Mouse (Mus musculus) CD8-positive naive resting alpha-beta T cell, adult 2 months (primary cell): Measurements from ENCODE around the gene E2f8.
A peak's percentile ranks its signal among the peaks of the same experiment; 100 is the strongest.

Experiments used
- DNase-seq, 2 experiments: peaks; one replicate each; pipeline ENCODE4 v3.0.0; 2022; ENCODE audit warnings: low read depth in 2 of 2, low spot score in 2 of 2

E2f8 gene

DNA sequence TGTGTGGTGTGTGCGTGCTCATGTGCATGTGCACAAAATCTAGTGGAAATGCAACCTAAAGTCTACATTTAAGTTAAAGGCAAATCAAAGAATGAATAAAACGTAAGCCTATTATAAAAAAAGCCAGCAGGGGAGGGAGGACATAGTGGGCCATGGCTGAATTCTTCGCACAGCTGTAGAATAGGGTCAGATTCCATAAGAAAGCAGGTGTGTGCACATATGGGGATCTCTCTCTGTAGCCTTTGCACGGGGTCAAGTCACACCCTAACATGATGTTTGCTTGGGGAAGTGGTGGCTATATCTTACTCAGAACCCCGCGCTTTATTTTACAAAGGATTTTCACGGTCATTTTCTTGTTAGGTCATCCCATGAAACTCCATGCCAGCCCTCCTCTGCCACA lies 11.7 kb upstream of the E2f8 start:
- DNase-seq, result no peak

GRCm38 (mm10) chr7:48891029-48891428 lies 9.6 kb upstream of the E2f8 start:
- no peak for DNase-seq

DNA sequence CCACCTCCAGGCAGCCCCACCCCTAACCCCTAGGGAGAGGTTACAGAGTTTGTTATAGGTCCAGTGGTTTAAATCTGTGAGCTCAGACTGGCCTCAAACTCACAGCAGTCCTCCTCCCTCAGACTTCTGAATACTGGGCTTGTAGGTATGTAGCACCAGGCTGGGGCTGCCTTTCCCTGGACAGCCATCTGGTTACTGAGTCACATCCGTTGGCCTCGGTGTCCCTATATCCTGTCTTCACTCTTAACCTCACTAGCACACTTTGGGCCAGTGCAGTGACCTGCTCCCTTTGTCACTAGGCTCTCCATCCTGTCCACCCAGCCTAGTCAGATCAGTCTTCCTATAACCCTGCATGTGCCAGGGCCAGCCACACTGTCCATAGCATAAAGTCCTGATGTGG lies 7.4 kb upstream of the E2f8 start:
- DNase-seq, result no peak

DNA sequence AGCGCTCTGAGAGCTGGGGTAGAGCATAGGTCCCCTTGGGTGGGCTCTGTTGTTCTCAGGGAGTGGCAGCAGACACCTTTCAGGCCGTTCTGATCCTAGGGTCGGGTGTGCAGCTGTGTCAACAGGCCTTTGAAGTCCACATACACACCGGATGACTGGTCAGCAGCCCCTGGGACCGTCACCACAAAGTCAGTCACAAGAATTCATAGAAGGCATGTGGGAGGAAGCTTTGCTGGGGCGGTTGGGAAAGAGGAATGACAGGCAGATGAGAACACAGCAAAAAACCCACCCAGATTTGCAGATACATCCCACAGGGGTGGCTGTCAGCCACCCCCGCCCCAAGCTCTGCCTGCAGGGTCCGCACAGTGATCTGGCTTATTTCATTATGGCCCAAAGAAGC lies 6.6 kb upstream of the E2f8 start:
- no peak for DNase-seq

- no peak for DNase-seq
Observed at GRCm38 (mm10) chr7:48884266-48884611, 2.8 kb upstream of the E2f8 start.

DNA sequence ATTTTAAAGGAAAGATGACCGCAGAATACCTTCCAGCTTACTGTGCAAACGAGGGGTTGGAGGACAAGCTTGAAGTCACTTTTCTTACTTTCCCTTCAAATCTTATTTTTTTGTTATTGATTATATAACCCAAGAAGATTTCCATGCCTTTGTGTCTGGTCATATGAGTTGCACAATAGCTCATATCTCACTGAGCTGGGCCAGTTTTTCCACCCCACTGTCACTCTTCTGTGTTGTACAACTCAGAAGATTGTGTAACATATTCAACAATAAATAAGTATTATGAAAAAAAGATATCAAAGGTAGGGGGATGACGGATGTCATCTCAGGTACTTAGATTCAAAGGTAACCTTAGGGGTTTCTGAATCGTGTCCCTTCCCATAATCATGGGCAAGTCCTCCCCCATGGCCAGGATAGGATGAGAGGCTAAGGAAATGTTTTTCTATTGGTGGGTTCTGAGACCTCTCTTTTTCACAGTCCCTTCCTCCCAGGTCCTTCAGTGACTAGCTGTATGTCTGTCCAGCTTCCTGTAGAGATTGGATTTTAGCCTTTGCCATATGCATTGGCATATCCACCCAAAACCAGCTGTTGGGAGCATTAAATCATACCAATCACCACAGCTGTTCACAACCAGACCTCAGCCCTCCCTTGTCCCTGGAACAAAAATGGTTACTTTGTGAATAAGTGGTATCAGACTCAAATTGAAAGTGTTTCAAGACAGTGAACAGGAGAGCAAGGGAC lies 2.3 kb upstream of the E2f8 start:
- DNase-seq, result no peak

DNA sequence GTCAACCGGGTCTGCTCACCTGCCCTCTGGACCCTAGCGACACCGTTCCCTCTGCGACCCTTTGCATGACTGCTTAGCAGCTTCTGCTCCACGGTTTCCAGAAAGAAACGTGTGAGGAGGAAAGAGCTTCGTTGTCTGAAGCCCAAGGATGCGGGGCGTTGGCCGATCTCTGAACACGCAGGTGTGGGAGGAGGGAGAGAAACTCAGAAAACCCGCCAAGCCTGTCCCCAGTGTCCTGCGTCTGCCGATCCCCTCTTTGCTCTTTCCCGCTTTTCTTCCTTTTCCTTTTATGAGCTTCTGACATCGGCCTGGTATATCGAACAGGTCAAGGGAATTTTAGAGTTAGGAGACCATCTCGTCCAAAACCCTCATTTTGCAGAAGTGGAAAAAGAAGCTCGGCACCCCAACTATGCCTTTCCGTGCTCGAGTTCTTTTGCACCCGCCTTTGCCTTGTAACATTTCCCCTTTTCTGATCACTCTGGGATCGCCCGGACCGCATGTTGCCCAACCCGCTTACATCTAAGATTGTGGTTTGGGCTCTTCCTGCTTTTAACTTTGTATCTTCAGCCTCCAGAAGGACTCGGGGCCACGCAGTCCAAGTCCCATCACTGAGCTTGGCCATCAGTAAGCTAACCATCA lies 694 bp upstream of the E2f8 start:
- no peak for DNase-seq

DNA sequence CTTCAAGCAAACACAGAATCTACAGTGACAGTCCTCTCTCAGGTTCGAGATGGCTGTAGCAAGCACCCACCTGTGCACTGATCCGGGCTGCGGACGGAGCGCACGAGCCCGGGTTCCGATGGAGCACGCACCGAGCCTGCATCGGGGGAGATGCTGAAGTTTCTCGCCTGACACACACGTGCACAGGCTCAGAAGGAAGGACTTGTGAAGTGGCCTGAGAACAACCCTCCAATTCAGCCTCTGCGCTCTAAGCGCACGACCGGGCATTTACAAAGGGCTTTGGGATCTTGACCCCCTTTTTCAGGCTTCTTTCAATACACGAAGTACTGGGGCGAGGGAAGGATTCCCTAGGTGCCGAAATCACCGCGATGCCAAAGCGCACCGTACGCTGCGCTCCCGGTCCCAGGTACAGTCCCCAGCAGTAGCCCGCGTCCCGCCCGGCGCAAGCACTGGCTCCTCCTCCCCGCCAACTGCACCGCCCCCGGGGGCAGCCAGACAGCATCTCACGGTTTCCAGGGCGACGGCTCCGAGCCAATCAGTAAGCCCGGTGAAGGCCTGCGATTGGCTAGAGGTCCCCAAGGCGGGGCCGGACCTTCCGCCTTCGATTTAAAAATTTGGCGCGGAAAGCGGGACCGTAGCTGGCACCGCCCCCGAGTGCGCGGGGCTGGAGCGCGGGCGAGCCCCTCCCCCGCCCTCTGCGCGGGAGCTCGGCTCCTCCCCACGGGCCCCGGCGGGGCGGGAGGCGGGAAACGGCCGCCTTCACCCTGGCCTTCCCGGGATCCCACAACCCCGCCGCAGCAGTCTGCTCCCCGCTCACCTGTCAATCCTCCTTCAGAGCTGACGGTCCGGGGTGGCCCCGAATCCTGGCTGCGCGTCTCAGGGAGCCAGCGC lies 560 bp downstream of the E2f8 start:
- DNase-seq, result peak; percentile 75 to 79

DNA sequence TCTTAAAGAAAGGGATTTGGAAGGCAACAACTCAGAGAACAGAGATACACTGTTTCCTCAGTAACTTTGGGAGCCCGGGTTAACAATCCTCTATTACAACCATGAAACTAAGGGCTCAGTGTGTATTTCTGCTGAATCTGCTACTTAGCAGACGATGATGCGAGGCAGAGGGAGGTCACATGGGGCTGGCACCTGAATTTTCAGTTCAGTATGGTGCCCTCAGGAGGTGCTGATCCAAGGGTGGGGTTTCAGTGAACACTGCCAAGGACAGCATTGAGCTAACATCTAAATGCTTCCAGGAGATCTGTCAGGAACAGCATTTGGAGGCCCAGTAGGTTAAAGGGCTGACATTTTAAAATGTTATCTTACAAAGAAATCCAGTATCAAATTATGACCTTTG lies 1.8 kb downstream of the E2f8 start:
- DNase-seq, result no peak

- DNase-seq, result no peak
Observed at GRCm38 (mm10) chr7:48877786-48878390, 3.5 kb downstream of the E2f8 start.

DNA sequence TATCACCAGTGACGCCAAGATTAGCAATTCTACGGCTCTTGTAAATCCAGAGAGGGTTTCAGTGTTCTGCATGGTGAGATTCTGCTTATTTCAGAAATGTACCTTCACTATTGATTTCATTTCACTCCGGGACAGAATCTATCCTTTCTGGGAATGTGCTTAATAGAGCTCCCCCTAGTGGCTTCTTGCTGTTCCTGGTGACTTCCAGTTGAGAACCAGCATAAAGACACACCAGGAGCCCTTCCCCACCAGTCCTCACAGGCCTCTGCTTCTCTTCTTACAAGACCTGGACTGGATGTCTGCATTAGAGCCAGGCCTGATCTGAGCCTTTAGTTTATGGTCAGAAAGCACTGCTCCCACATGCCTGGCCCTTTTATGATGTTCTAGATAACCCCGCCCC lies 4.9 kb downstream of the E2f8 start:
- DNase-seq, result peak in 1 of 2 experiments; percentile 37

DNA sequence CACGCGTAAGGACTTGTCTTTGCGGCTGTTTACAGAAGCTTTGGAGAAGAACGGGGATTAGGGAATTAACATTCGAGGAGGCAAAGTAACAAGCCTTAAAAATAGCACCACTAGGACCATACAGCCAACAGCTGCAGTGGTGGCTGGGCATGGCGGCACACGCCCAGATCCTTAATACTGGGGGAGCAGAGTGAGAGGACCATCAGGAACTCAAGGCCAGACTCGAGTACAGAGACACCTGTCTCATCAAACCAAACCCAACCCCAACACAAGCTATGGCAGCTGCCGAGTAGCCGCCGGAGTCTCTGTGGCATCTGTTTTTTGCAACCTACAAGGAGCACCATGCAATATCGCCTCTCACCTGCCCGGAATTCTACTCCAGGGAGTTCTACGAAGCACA lies 6.3 kb downstream of the E2f8 start:
- DNase-seq, result no peak

DNA sequence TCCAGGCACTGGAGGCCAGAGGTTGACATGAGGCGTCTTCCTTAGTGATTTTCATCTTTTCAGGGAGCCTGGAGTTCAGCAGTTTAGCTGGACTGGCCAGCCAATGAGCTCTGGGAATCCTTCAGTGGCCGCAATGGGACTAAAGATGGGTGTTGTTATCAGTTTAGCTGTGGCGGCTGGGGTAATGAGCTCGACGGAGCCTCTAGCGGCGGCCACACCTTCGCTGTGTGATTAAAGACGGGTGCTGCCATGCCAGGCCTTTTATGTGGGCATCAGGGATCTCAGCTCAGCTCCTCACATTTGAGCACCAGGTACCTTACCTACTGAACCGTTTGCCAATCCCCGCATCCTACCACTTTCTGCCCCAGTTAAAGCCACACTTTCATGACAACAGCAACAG lies 10.1 kb downstream of the E2f8 start:
- no peak for DNase-seq

DNA sequence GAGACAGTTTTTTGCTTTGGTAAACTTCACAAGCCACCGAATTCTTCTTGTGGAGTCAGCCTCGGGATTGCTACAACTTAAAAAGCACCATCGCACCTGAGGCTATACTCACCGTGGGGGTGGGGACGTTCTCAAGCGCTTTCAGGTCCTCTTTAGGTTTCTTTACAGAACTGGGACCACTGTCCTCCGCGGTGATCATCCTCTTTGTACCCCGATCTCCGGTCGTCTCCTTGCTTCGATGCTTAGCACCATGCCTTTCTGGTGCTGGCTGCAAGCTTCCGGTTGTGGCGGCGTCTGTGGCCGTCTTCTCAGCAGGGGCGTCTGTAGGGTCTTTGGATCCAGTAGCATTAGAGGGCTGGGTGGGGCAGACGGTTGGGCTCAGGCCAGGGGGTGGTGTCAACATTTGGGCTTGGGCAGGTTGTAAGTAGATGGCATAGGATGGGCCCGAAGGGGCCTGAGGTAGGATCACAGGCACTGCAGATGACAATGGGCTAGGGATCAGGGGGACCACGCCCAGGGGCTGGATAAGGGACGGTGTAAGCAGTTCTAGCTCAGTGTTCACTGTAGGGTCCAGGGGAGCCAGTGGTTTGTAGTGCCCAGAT lies 10.7 kb downstream of the E2f8 start:
- no peak for DNase-seq

DNA sequence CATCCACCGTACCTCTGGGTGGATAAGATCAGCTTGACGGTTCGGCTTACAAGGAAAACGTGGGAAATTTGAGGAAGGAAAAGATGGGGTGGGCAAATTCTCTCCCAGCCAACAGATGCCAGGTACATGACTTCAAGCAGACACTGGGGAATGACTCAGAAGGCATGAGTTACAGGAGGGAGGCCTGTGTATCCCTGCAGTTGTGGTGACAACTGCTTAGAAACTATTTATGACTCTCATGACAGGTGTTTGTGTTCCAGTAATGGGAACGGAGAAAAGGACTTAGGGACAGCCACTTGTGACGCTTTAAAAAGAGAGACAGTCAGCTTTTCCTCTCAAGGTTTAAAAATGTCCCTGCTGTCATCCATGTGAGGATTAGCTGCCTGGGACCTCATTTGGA lies 11.3 kb downstream of the E2f8 start:
- DNase-seq, result no peak

DNA sequence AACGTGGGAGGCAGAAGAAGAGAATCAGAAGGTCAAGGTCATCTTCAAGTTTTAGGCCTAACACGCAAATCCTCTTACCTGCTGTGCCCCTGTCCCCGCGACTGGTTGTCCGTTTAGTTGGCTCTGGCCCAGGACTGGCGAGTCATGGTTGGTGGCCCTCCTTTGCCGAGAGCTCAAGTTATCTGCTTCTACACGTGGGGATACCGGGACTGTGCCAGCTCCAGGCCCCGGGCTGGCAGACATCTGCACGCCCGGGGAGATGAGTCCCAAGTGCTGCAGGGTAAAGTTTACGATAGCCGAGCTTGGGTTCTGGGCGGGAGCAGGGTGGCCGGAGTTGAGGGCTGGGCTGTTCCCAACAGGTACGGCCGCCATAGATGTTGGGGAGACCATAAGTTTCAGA lies 13.8 kb downstream of the E2f8 start:
- no peak for DNase-seq

DNA sequence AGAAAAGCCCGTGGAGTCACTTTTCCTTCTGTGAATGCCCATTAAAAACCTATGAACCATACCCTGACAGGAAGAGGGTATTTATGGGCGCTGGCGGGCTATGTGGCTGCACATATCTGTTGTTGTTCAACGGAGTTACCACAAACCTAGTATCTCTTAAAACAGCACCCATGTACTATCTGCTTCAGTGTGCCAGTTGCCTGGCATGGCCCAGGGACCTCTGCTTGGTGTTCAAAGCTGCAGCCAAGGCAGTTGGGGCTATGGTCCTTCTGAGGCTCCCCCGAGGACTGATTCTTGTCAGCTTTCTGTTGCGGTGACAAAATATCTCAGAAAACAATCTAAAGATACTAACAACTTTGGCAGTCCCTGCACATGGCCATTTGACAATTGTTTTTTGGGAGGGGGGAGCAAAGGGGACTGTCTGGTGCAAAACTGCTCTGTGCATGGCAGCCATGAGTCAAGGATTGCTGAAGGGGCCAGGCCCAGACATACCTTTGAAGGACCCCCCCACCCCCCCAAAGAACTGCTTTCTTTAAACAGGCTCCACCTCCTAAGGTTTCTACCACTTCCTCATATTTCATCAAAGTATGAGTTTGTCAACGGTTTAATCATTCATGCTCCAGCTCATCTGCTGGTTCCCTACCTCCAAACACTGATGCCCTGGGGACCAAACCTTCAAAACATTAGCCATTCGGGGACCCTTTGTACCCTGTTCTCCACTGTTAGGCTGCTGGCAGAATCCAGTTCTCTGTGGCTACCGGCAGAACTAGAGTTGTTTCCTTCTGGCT lies 16.5 kb downstream of the E2f8 start:
- DNase-seq, result no peak

DNA sequence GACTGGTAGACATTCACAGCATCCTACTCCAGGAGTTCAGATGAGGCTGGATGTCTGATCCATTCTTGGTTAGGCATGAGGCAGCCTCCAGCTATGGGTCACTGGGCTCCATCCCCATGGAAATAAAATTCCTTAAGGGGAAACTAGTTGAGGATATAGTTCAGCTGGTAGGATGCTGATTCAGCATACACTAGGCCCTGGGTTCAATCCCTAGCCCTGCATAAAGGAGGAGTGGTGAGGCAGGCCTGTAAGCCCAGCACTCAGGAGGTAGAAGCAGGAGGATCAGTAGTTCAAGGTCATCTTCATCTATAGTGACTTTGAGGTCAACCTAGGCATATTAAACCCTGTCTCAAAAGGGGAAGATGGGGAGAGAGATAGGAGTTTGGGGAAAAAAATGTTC lies 17.2 kb downstream of the E2f8 start:
- no peak for DNase-seq

- no peak for DNase-seq
Observed at GRCm38 (mm10) chr7:48861796-48862195, 19.6 kb downstream of the E2f8 start.

DNA sequence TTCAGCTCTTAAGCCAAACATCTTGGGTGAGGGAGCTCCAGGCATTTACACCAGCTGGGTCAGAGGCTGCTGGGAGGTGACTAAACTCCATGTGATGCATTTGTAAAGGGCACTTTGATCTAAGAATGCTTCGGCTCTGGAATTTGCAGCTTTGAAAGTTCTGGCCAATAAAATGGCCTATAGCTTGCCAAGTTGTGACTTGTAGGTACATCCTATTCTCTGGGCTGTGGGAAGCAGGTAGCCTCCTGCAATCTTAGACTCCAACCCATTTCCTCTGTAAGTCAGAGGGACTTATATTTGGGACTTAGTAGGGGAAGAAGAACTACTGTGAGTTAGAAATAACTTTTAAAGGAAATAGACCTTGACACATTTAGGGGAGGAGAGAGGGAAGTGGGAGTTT lies 20.4 kb downstream of the E2f8 start:
- no peak for DNase-seq

DNA sequence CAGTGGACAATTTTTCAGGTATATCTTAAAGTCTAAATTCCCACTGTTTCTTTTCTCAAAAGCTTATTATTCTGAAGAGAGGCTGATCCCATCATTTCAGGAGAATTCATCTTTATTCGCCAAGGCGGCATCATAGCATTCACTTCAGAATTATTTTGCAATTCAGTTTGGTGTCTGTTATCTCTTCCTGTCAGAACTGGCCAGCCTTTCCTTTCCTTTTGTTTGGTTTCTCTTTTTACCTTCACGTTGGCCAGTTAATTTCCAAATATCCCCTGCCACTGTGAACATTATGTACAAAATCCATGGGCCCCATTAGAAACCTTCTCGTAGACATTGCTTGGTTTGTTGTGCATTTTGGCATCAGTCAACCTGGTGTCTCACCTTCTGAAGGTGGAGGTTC lies 22.0 kb downstream of the E2f8 start:
- DNase-seq, result no peak
